Mouse (Mus musculus) gastrocnemius, postnatal 25 days (tissue): ENCODE results near the gene Chmp5. TPM values are rescaled to one million over a fixed set of nuclear protein-coding genes. Genes with fewer than 3 reads are reported as not detected.
"Not testable (repeated sequence)": the region's sequence is repeated elsewhere in the genome, so short reads cannot be mapped to it uniquely, and the experiment has no call there.

Source experiments
- DNase-seq: peaks from one replicate; pipeline ENCODE4 v3.0.0; 2022
- long read RNA-seq, 2 experiments: library from polyadenylated mRNA; stranded (forward); transcript quantifications; one replicate each; pipeline ENCODE4 v2.0.0; 2021
- total RNA-seq, 2 experiments: library from RNA; stranded (reverse); gene quantifications; 1 replicate in 1 of 2; 2 replicates in 1 of 2; pipeline ENCODE4 v1.2.3; 2021

The Chmp5 gene
- total RNA-seq = 10 to 100 TPM; 20.4 to 24.0 TPM
- long read RNA-seq, experiment 1, transcript Chmp5-201 (8 exons, 1,519 nt) = major isoform, 24 of 26 reads
- long read RNA-seq, experiment 1, partial matches to known transcripts = 1 of 26 reads
- long read RNA-seq, experiment 1, other reads (novel, unspliced or antisense) = 1 of 26 reads
- long read RNA-seq, experiment 2, transcript Chmp5-201 (8 exons, 1,519 nt) = major isoform, 33 of 35 reads
- long read RNA-seq, experiment 2, partial matches to known transcripts = 1 of 35 reads
- long read RNA-seq, experiment 2, other reads (novel, unspliced or antisense) = 1 of 35 reads

GRCm38 (mm10) chr4:40948160-40948708 lies at the start of gene Chmp5, which contains the start of gene Bag1:
Gene Chmp5 (plus strand): TSS chr4:40948407.
Gene Bag1 (minus strand): TSS chr4:40948294.
- peak; percentile 99 for DNase-seq

DNA sequence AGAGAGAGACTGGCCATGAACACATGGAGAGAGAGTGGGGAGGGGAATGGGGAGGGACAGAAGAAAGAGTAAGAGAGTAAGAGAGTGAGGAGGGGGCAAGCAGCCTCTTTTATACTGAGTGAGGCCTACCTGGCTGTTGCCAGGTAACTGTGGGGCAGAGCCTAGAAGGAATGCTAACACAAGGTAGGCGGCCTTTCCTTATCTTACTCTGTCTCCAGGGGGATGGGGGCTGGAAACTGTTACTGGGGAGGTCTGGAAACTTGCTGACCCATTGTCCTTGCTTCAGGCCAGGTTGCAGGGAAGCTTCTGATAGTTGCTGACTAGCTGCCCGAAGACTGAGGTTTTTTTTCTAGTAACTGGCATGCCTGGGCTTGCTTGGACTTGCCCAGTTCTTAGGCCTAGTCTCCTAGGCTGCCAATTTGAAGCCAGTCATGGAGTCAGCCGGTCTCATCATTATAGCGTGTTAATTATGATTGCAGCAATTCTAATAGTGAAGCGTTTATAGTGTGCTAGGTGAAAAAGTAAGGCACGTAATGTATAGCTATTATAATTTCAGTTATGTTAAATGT lies 49.6 kb upstream of the Chmp5 start:
- DNase-seq = no peak

GRCm38 (mm10) chr4:40899264-40899663 lies 48.9 kb upstream of the Chmp5 start:
- peak; percentile 42 for DNase-seq

DNA sequence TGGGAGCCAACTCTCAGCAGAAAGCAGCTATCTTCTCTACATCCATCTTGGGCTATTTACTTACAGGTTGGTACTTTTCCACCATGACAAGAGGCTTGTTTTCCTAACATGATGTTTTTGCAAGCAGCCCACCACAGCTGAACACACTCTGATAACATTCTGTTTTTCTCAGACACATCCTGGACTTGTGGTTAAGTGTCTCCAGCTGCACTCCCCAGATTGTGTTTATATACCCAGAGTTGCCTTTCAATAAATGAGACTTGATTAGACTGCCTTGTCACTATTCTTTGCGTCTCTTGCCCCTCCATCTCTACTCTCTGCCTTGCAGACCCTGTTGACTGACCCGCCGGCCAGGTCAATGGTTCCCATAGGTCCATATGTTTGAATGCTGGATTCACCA lies 48.1 kb upstream of the Chmp5 start:
- no peak for DNase-seq

DNA sequence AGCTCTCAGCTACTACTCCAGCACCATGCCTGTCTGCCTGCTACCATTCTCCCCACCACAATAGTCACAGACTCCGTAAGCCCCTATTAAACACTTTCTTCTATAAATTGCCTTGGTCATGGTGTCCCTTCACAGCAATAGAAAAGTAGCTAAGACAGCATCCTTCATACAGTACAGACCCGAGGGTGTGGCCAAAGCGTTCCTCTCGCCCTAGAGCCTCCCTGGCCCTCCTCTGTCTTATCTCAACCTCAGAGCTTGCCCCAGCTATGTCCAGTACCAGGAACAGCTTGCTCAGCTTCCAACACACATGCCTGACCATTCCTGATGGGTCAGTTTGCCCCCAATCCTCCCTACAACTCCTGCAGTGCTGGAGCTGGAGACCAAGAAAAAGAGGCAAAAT lies 47.6 kb upstream of the Chmp5 start:
- DNase-seq = no peak

DNA sequence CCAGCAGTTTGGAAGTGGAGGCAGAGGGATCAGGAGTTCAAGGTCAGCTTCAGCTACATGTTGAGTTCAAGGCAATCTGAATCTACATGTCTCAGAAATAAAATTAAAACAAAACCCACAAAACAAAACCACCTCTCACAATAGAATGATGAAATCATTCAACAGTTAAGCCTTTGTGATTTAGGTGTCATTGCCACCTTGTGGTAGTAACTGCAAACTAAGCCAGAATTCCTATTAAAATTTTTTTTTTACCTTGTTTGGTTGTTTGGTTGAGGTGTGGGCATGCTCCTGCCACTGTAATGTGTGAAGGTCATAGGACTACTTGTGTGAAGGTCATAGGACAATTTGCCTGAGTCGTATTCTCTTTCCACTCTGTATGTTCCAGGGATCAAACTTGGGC lies 41.9 kb upstream of the Chmp5 start:
- DNase-seq = no peak

- DNase-seq = no peak
Observed at GRCm38 (mm10) chr4:40908261-40908969, 39.8 kb upstream of the Chmp5 start.

GRCm38 (mm10) chr4:40914287-40914867 lies 33.8 kb upstream of the Chmp5 start:
- no peak for DNase-seq

DNA sequence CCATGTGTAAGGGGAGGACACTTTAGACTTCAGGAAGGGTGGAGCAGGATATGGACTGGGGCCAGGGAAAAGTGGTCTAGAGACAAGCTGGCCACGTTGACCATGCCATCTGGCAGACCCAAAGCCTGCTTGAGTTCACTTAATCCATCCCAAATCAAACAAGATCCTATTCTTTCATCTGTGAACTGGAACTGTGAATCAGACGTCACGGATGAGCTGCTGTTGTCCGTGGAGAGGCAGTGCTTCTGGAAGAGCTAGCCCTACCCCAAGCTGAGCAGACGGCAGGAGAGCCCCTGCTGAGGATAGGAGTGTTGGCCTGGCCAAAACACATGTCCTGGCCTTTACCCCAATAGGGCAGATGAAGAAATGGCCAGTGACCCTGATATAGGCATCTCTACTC lies 32.3 kb upstream of the Chmp5 start:
- no peak for DNase-seq

DNA sequence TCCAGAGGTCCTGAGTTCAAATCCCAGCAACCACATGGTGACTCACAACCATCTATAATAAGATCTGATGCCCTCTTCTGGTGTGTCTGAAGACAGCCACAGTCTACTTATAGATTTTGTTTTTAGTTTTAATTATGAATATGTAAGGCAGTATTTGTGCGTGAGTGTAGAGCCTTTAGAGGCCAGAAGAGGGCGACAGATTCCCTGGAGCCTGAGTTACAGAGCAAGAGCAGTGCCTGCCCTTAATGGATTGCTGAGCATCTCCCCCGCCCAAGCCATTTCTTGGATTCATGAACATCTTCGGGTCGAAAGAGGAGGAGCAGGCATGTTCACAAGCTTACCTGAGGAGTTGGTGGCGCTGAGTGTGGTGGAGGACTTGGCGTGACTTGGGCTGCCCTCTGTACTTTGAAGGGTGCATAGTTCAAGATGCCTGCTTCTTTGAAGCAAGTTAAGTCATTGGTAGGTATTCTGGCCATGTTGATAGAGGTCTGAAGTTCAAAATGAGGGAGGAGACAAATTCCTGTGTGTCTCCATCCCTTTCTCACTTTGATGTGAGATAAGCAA lies 31.5 kb upstream of the Chmp5 start:
- no peak for DNase-seq

DNA sequence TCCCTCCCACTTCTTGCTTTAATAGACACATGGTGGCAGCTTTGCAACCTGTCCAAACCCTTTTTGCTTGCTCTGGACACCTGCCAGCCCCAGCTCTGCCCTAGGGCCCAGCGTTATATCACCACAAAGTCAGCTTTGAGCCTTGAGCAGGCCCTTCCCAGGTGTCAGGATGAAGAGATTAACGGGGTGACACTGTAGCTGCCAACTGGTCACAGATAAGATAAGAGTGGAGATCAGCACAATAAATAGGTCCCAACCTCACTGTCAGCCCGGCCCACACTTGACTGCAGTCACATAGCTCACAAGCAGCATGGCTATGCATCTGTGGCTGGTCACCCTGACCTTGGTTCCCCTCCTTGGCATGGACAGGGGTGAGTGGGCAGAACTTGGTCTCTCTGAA lies 28.4 kb upstream of the Chmp5 start, which contains the start of gene Spink4:
Gene Spink4, plus strand, starts transcription at position 268 of the 400 bp plus-strand sequence.
- no peak for DNase-seq

DNA sequence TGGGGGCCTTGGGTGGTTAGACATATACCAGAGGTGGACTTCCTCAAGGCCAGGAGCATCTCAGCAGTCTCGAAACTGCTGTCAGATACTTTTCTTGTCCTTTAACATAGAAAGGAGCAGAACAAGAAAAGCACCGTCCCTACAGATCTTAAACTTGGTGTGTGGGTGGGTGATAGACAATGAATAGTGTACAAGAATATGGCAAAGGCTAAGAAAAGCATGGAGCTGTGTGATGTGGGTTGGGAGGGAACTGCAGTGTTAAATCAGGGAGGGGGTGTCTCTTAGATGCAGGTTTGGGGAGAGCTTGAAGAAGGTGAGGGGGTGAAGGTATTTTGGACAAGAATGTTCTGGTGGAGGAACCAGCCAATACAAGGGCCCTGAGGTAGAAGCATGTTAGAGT lies 27.6 kb upstream of the Chmp5 start:
- no peak for DNase-seq

- DNase-seq = no peak
Observed at GRCm38 (mm10) chr4:40921288-40921687, 26.9 kb upstream of the Chmp5 start.

DNA sequence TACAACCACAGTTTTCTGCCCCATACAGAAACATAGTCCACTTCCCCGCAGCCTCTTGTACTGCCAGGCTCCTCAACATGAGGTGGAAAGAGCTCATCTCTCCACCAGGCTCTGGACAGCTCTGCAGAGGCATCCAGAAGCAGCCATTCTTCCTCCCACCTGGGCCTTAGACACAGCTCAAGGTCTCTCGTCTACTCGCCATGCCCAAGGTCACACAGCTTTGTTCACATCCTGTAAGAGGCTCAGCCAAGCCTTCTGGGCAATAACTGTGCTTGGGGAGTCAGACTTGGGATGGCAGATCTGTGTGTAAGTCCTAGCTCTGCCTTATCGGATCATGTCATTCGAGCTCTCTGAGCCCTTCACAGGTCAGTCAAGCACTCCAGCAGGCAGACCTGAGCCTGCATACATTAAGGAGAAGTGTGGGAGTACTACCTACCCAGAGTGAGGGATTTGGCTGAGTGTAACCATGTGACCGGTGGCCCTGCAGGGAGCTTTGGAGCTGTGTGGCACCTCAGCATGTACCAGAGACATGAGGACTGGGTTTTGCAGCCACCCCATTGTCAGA lies 25.0 kb upstream of the Chmp5 start:
- DNase-seq = no peak

DNA sequence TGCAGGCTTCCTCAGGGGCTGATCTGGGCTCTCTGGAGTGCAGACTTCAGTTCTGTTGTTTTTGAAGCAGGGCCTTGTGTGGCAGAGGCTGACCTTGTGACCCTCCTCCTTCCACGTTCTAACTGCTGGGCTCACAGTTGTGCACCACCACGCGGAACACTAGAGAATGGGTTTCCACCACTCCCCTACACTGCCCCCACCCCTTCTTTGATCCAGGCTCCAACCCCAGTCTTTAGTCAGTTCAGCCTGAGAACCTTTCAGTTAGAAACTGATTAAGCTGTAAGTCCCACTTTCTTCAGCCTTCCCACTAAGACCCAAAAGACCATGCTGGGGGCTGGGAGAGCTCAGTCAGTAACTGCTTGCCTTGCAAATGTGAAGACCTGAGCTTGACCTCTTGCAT lies 22.6 kb upstream of the Chmp5 start:
- no peak for DNase-seq

DNA sequence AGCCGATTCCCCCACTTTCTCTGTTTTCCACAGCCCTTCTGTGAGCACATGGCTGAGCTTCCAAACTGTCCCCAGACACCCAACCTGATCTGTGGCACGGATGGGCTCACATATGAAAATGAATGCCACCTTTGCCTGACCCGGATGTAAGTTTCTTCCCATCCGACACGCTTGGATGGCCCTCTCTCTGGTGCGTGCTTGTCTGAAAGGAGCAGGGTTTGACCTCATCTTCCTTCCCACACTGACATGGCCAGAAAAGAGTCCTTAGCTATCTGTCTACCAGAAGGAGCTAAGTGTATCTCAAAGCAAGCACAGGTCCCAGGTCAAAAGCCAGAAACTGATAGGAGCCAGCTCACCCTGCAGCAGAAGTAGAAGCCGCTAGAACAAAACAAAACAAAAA lies 19.2 kb upstream of the Chmp5 start:
- DNase-seq = no peak

GRCm38 (mm10) chr4:40933694-40934093 lies 14.5 kb upstream of the Chmp5 start:
- DNase-seq = no peak

GRCm38 (mm10) chr4:40934369-40934768 lies 13.8 kb upstream of the Chmp5 start:
- not testable (repeated sequence) for DNase-seq

DNA sequence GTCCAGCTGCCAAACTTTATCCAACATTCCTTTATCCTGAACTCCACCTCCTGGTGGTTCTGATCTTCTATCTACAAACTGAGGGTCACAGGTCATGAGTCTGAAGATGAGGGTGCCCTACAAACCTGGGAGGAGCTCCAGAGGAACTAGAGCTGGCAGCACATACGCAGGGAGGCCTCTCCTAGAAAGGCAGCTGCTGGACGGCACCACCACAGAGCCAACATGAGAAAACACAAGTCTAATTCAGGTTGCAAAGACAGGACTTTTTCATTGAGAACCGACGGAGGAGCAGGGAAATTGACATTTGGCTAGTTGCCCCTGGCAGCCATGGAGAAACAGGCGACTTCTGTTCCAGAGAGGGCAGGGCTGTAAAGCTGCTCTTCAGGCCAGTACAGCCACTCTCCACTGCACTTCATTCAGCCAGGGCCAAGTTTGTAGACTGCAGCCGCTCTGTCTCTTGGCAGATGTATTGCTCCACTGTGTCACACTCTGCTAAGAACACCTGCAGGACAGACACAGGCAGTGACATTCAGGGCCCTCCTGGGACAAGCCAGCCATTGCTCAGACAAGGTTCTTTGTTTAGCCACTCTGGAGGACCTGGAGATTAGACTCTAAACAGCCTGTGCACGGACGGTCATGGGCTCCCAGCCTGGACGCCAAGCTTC lies 11.9 kb upstream of the Chmp5 start:
- DNase-seq = peak; percentile 61

- no peak for DNase-seq
Observed at GRCm38 (mm10) chr4:40938793-40939192, 9.4 kb upstream of the Chmp5 start.

DNA sequence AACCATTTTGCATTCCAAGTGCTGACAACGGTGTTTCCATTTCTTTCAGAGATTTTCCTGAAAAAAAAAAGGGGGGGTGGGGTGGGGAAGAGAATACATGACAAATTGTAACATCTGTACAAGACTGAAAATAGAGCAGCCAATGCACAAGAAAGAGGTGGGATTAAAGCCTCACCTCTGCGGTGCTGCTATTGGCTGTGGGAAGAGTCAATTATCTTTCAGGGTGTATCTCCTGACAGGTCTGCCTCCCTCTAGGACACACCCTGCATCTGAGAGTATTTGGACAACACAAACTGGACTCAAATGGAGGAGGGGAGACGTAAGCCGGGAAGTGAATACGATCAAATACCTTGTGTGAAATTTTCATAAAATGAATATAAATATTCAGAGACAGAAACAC lies 4.6 kb upstream of the Chmp5 start:
- DNase-seq = no peak
